Mouse (Mus musculus) C2C12 (cell line): ENCODE measurements around the gene Hdac5. TPM values are rescaled to one million over a fixed set of nuclear protein-coding genes. Genes with fewer than 3 reads are reported as not detected.
A peak's percentile ranks its signal among the peaks of the same experiment; 100 is the strongest.

Source experiments
- H3K27me3 ChIP-seq: one replicate; pipeline ENCODE4 v1.6.1; 2011; ENCODE audit not compliant: control insufficient read depth, insufficient read depth, insufficient read length
- H3K36me3 ChIP-seq: one replicate; pipeline ENCODE4 v1.6.1; 2011; ENCODE audit not compliant: control insufficient read depth, insufficient read depth
- H3K4me3 ChIP-seq: one replicate; pipeline ENCODE4 v1.5.1; 2011; ENCODE audit warnings: mild to moderate bottlenecking, control low read depth; ENCODE audit not compliant: poor library complexity, insufficient read depth, severe bottlenecking
- H3K79me2 ChIP-seq: one replicate; pipeline ENCODE4 v1.6.1; 2011; ENCODE audit not compliant: control insufficient read depth, insufficient read depth
- H3K79me3 ChIP-seq: one replicate; pipeline ENCODE4 v1.6.1; 2011; ENCODE audit warnings: low read depth, control low read depth
- H3ac ChIP-seq: one replicate; pipeline ENCODE3; 2011; ENCODE audit warnings: low read depth; ENCODE audit not compliant: control insufficient read depth, insufficient read length
- CEBPB ChIP-seq: IDR thresholded peaks from one replicate; pipeline ENCODE4 v1.6.1; 2011; ENCODE audit warnings: low read depth, mild to moderate bottlenecking, control low read depth, moderate library complexity
- CTCF ChIP-seq: IDR thresholded peaks from one replicate; pipeline ENCODE4 v1.5.1; 2011; ENCODE audit not compliant: control insufficient read depth, insufficient read depth, insufficient read length
- FOSL1 ChIP-seq: IDR thresholded peaks from one replicate; pipeline ENCODE4 v1.8.0; 2011; ENCODE audit warnings: mild to moderate bottlenecking, low read length; ENCODE audit not compliant: poor library complexity, insufficient read depth, severe bottlenecking
- MAX ChIP-seq: IDR thresholded peaks from one replicate; pipeline ENCODE4 v1.6.1; 2011; ENCODE audit warnings: mild to moderate bottlenecking, control low read depth
- MYOD1 ChIP-seq: IDR thresholded peaks from one replicate; pipeline ENCODE4 v1.6.1; 2011; ENCODE audit warnings: low read depth; ENCODE audit not compliant: control insufficient read depth, insufficient read length
- MYOG ChIP-seq: IDR thresholded peaks from one replicate; pipeline ENCODE4 v1.6.1; 2011; ENCODE audit not compliant: control insufficient read depth, insufficient read length; ENCODE audit errors: extremely low read depth
- USF1 ChIP-seq: IDR thresholded peaks from one replicate; pipeline ENCODE4 v1.6.1; 2011; ENCODE audit warnings: low read depth, mild to moderate bottlenecking, control low read depth, moderate library complexity
- long read RNA-seq, 2 experiments: library from polyadenylated mRNA; unstranded; transcript quantifications; one replicate each; pipeline ENCODE4 v2.0.0; 2019 to 2020
- polyA plus RNA-seq: library from polyadenylated mRNA; unstranded; fragments of >200 nt; fragmentation: generic; extraction: Trizol; gene quantifications from one replicate; pipeline ENCODE4 v1.2.1, GENCODE M21; 2012; ENCODE audit warnings: missing spikeins

The Hdac5 gene
- 74.9 TPM for polyA plus RNA-seq
- long read RNA-seq, experiment 1, partial matches to known transcripts: 20 of 33 reads
- long read RNA-seq, experiment 1, other reads (novel, unspliced or antisense): 12 of 33 reads
- long read RNA-seq, experiment 2, transcript Hdac5-204 (27 exons, 3,788 nt): major isoform, 34 of 251 reads
- long read RNA-seq, experiment 2, partial matches to known transcripts: 51 of 251 reads
- long read RNA-seq, experiment 2, other reads (novel, unspliced or antisense): 161 of 251 reads

DNA sequence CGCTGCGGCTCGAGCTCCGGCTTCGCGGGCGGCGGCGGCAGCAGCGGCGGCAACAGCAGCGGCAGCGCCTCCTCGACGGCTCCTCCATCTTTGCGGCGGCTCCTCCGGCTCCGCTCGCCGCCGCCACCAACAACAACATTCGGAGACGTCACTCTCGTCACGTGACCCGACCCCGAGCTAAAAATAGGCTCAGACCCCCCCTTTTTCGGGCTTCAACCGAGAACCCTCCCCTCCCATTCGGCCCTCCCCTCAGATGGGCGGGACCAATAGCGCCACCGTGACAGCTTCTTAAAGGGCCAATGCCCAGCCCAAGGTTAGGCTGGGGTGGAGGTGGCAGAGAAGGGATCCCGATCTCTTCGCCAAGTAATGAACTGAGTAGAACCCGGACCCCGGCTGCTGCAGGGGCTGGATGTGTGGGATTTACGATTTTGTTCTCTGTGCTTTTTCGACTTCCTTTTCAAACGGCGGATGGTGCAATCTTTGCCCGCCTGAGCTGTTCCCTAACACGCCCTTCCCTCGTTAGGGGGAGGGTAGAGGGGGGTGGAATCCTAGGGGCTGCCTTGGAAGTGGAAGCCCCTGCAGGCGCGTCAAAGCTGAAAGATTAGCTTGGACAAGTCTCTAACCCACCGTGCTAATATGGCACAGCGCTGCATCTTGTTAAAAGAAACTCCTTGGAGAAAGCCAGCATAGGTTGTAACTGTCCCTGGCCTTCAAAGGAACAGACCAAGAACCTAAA is at the start of gene Hdac5:
Hdac5 (minus strand) TSS at position 161 of the 736 bp plus-strand sequence.
- no peaks in the 10 kb centered on the region for H3K79me2 ChIP-seq
- H3ac ChIP-seq: peak within 1 kb of the TSS; percentile 81
- TF ChIP-seq MYOD1 (no peak), CTCF (no peak), MYOG (no peak), CEBPB (peak; percentile 25), USF1 (peak; percentile 94), MAX (no peak), FOSL1 (no peak)
- H3K4me3 ChIP-seq: peak within 1 kb of the TSS; percentile 53
- peaks cover 2% of the 10 kb centered on the region for H3K79me3 ChIP-seq
- H3K36me3 ChIP-seq: no peaks in the 10 kb centered on the region
- no peaks in the 10 kb centered on the region for H3K27me3 ChIP-seq

DNA sequence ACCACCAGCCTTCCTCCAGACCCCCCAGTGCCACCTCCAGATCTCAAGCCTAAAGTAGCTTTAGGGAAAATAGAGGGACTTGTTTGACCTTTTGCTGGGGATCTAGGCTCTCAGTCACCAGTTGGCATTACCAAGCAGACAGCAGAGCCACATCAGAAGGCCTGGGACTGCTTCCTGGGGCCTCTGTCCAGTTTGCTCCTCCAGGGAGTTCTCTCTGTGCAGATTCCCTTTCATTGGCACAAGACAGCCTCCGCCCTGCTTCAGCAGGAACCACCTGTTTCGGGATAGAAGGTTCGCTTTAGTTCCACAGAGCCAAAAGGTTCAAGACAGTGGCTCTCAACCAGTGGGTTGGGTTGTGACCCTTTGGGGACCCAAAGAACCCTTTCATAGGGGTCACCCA is 49.6 kb upstream of the Hdac5 start:
- no peaks in the 10 kb centered on the region for H3K36me3 ChIP-seq
- TF ChIP-seq FOSL1: no peak
- TF ChIP-seq CTCF: no peak
- TF ChIP-seq MYOG: no peak
- TF ChIP-seq USF1: no peak
- TF ChIP-seq MYOD1: no peak
- TF ChIP-seq MAX: no peak
- no peak for TF ChIP-seq CEBPB
- no peak overlapping the region for H3ac ChIP-seq
- H3K4me3 ChIP-seq: no peak overlapping the region
- H3K79me3 ChIP-seq: no peaks in the 10 kb centered on the region
- peaks cover 8% of the 10 kb centered on the region for H3K27me3 ChIP-seq
- H3K79me2 ChIP-seq: no peaks in the 10 kb centered on the region

DNA sequence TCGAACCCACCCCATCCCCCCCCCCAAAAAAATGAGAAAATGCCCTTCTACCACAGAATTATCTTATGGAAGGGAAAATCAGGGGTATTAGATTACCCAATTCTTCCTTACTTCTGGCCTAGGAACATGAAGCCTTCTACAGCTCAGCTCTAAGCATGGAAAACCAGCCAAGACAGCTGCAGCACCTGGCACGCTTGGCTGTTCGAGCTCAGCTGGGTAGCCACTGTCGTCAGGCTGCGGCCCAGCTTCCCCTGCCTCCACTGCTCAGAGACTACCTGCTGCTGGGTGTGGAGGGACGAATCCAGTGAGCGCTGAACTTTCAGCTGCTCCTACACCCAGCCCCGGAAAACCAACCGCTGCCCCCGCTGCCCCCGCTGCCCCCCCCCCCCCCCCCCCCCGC is 47.8 kb upstream of the Hdac5 start:
- Histone ChIP-seq H3K36me3 (no peaks in the 10 kb centered on the region), H3K27me3 (peaks cover 8% of the 10 kb centered on the region), H3K4me3 (no peak overlapping the region), H3ac (no peak overlapping the region), H3K79me2 (no peaks in the 10 kb centered on the region), H3K79me3 (no peaks in the 10 kb centered on the region)
- no peak for TF ChIP-seq MYOG
- no peak for TF ChIP-seq MYOD1

DNA sequence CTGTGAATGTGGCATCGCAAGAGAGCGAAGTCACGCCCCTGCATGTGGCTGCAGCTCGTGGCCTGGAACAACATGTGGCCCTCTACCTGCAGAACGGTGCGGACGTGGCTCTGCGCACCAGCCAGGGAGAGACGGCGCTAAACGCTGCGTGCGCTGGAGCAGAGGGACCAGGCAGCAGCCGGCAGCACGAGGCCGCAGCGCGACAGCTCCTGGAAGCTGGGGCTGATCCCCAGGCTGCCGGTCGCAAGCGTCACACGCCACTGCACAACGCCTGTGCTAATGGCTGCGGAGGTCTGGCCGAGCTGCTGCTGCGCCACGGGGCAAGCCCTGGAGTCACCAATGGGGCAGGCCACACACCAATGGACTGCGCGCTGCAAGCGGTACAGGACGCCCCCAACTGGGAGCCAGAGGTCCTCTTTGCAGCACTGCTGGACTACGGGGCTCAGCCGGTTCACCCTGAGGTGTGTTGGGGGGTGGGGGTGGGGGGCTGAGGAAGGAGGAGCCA is 46.5 kb upstream of the Hdac5 start:
- H3K36me3 ChIP-seq: no peaks in the 10 kb centered on the region
- TF ChIP-seq CTCF: no peak
- no peaks in the 10 kb centered on the region for H3K79me2 ChIP-seq
- H3K79me3 ChIP-seq: no peaks in the 10 kb centered on the region
- no peak overlapping the region for H3K4me3 ChIP-seq
- no peak overlapping the region for H3ac ChIP-seq
- H3K27me3 ChIP-seq: peaks cover 8% of the 10 kb centered on the region

DNA sequence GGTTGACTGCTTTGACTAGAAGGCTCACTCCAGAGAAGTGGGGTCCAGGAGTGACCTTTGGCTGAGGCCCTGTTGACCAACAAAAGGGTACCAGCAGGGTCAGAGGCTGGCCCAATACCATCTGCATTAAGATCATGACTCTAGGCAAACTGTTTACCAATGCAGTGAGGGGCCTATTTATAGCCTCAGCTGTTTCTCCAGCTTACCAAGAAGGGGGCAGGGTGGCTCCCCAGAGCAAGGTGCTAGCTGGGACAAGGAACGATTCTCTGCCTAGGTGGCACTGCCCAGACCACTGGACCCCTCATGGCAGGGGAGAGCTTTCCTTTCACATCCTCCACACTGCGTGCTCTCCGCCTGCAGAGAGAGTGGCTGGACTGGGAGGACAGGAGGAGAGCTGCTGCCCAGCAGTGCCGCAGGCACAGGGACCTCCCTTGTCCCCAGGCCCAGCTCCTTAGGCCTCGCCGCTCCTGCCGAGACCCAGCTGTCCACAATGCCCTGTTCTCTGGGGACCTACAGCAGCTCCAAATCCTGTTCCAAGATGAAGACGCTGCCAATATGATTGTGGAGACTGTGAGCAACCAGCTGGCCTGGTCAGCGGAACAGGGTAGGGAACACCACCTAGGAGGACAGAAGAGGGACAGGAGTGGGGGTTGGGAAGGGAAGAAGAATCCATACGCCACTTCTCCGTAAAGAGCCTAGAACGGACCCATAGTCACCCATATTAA is 38.7 kb upstream of the Hdac5 start, which contains the start of gene Asb16:
Asb16 (plus strand) TSS at position 224 of the 725 bp plus-strand sequence.
- H3K27me3 ChIP-seq: no peaks in the 10 kb centered on the region
- H3K79me3 ChIP-seq: no peaks in the 10 kb centered on the region
- no peaks in the 10 kb centered on the region for H3K36me3 ChIP-seq
- no peak within 1 kb of the TSS for H3K4me3 ChIP-seq
- no peak for TF ChIP-seq MYOD1
- no peaks in the 10 kb centered on the region for H3K79me2 ChIP-seq
- no peak within 1 kb of the TSS for H3ac ChIP-seq

DNA sequence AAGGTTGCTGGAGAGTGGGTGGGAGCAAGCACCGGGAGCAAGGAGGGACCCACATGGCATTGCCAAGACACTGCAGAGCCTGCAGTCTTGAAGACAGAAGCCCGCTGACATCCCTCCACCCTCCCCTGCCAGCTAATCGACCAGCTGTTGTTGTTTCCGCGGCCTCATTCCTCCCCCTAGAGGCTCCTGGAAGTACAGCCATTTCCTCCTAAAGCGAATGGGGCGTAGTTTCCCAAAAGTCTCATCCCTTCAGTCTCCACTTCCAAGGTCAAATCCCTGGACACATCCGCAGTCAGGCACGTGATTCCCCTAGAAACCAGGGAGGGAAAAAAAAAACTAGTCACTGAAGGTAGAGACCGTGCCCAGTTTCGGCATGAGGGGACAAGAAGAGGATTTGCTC is 37.5 kb upstream of the Hdac5 start:
- no peak overlapping the region for H3K4me3 ChIP-seq
- TF ChIP-seq CTCF (peak; percentile 38), USF1 (peak; percentile 54), MYOD1 (peak; percentile 49), MAX (peak; percentile 38), FOSL1 (no peak), MYOG (no peak)
- H3K36me3 ChIP-seq: peaks cover 5% of the 10 kb centered on the region
- H3K79me3 ChIP-seq: no peaks in the 10 kb centered on the region
- H3K27me3 ChIP-seq: no peaks in the 10 kb centered on the region
- no peaks in the 10 kb centered on the region for H3K79me2 ChIP-seq
- peak overlapping the region; percentile 46 for H3ac ChIP-seq
